Mouse (Mus musculus) bone marrow, adult 2 months (tissue): ENCODE results near the gene Auts2.

ENCODE experiments used
- CTCF ChIP-seq: fragments of 200-500 bp; IDR thresholded peaks from 2 replicates; pipeline ENCODE4 v1.5.1; 2011; ENCODE audit warnings: low read length, control low read depth; ENCODE audit not compliant: control insufficient read depth, insufficient read depth
- POLR2A ChIP-seq: fragments of 200-500 bp; IDR thresholded peaks from 2 replicates; pipeline ENCODE4 v1.6.1; 2011; ENCODE audit warnings: low read depth, mild to moderate bottlenecking, control low read depth, low read length, borderline replicate concordance; ENCODE audit not compliant: control insufficient read depth

GRCm38 (mm10) chr5:132448401-132449066, 94.6 kb downstream of the Auts2 start:
- TF ChIP-seq CTCF (no peak), POLR2A (no peak)
